Mouse (Mus musculus) bone marrow macrophage, adult 2 months (primary cell): ENCODE measurements around the gene Fndc11. TPM values are rescaled to one million over a fixed set of nuclear protein-coding genes. Genes with fewer than 3 reads are reported as not detected.

Source experiments
- H3K27ac ChIP-seq: 2 replicates; pipeline ENCODE4 v1.5.1; 2012; ENCODE audit warnings: low read depth, low read length; ENCODE audit not compliant: insufficient read depth
- H3K4me1 ChIP-seq: 2 replicates; pipeline ENCODE4 v1.6.1; 2012; ENCODE audit warnings: low read length; ENCODE audit not compliant: control insufficient read depth, insufficient read depth
- H3K4me3 ChIP-seq: 2 replicates; pipeline ENCODE4 v1.5.1; 2012; ENCODE audit warnings: mild to moderate bottlenecking, low read length, moderate library complexity; ENCODE audit not compliant: insufficient read depth
- CTCF ChIP-seq: IDR thresholded peaks from 2 replicates; pipeline ENCODE4 v1.5.1; 2012; ENCODE audit warnings: low read depth, mild to moderate bottlenecking, low read length, moderate library complexity
- POLR2A ChIP-seq: IDR thresholded peaks from 2 replicates; pipeline ENCODE4 v1.6.1; 2012; ENCODE audit warnings: mild to moderate bottlenecking, low read depth, low read length, borderline replicate concordance
- polyA plus RNA-seq: library from polyadenylated mRNA; stranded (reverse); fragments of >200 nt; gene quantifications from 2 replicates; pipeline ENCODE4 v1.2.4, GENCODE M21; 2012; ENCODE audit not compliant: missing spikeins, insufficient read depth, insufficient read length

Fndc11 gene
- polyA plus RNA-seq, 1 experiment: not detected

- H3K4me3 ChIP-seq: no peak overlapping the region
- H3K27ac ChIP-seq: no peak overlapping the region
- peaks cover 8% of the 10 kb centered on the region for H3K4me1 ChIP-seq
- TF ChIP-seq POLR2A (no peak), CTCF (no peak)
These were observed 3.8 kb upstream of the Fndc11 start for GRCm38 (mm10) chr2:181216037-181216436.

GRCm38 (mm10) chr2:181218881-181219485 is 830 bp upstream of the Fndc11 start:
- no peak for TF ChIP-seq POLR2A
- no peak for TF ChIP-seq CTCF
- H3K4me3 ChIP-seq: no peak overlapping the region
- peaks cover 8% of the 10 kb centered on the region for H3K4me1 ChIP-seq
- H3K27ac ChIP-seq: no peak overlapping the region

GRCm38 (mm10) chr2:181220361-181220760 is 548 bp downstream of the Fndc11 start:
- no peak overlapping the region for H3K4me3 ChIP-seq
- no peak overlapping the region for H3K27ac ChIP-seq

GRCm38 (mm10) chr2:181224994-181225393 is 5.2 kb downstream of the Fndc11 start:
- H3K4me3 ChIP-seq: no peak overlapping the region
- TF ChIP-seq CTCF: no peak
- no peak for TF ChIP-seq POLR2A
- peaks cover 6% of the 10 kb centered on the region for H3K4me1 ChIP-seq
- H3K27ac ChIP-seq: no peak overlapping the region

More at GRCm38 (mm10) chr2:181220361-181220760, 548 bp downstream of the Fndc11 start:
- H3K4me1 ChIP-seq: peaks cover 8% of the 10 kb centered on the region
- TF ChIP-seq CTCF: no peak
- TF ChIP-seq POLR2A: no peak

- Histone ChIP-seq H3K4me1 (peaks cover 2% of the 10 kb centered on the region; the same call in 1 of the 2 replicates), H3K27ac (no peak overlapping the region), H3K4me3 (no peak overlapping the region)
- no peak for TF ChIP-seq CTCF
- no peak for TF ChIP-seq POLR2A
These were observed 7.3 kb downstream of the Fndc11 start for GRCm38 (mm10) chr2:181227122-181227521.

- Histone ChIP-seq H3K4me3 (no peak overlapping the region), H3K27ac (no peak overlapping the region), H3K4me1 (peaks cover 2% of the 10 kb centered on the region; the same call in 1 of the 2 replicates)
- TF ChIP-seq CTCF (no peak), POLR2A (no peak)
These were observed 8.5 kb downstream of the Fndc11 start for GRCm38 (mm10) chr2:181228335-181228734.

GRCm38 (mm10) chr2:181231171-181231570 is 11.4 kb downstream of the Fndc11 start:
- Histone ChIP-seq H3K27ac (no peak overlapping the region), H3K4me1 (peaks cover 2% of the 10 kb centered on the region; the same call in 1 of the 2 replicates), H3K4me3 (no peak overlapping the region)
- no peak for TF ChIP-seq POLR2A
- TF ChIP-seq CTCF: no peak

GRCm38 (mm10) chr2:181233443-181233842 is 13.6 kb downstream of the Fndc11 start:
- H3K4me3 ChIP-seq: no peak overlapping the region
- peaks cover 16% of the 10 kb centered on the region for H3K4me1 ChIP-seq
- TF ChIP-seq CTCF (no peak), POLR2A (no peak)
- no peak overlapping the region for H3K27ac ChIP-seq

GRCm38 (mm10) chr2:181234680-181235079 is 14.9 kb downstream of the Fndc11 start:
- H3K4me1 ChIP-seq: peaks cover 17% of the 10 kb centered on the region
- TF ChIP-seq POLR2A: no peak
- TF ChIP-seq CTCF: no peak
- no peak overlapping the region for H3K4me3 ChIP-seq
- H3K27ac ChIP-seq: no peak overlapping the region

GRCm38 (mm10) chr2:181235681-181236566 is 16.1 kb downstream of the Fndc11 start:
- Histone ChIP-seq H3K4me1 (peaks cover 17% of the 10 kb centered on the region), H3K4me3 (no peak overlapping the region), H3K27ac (no peak overlapping the region)
- TF ChIP-seq POLR2A (no peak), CTCF (no peak)
